Mouse (Mus musculus) cerebellum, adult 11-12 months (tissue): ENCODE measurements around the gene Fscn2.
"Not testable (repeated sequence)": the region's sequence is repeated elsewhere in the genome, so short reads cannot be mapped to it uniquely, and the experiment has no call there.

Experiments used
- DNase-seq: peaks from one replicate; pipeline ENCODE4 v3.0.0; 2022

Fscn2 gene

GRCm38 (mm10) chr11:120346383-120347034, 14.8 kb upstream of the Fscn2 start:
- DNase-seq: peak; percentile 26

DNA sequence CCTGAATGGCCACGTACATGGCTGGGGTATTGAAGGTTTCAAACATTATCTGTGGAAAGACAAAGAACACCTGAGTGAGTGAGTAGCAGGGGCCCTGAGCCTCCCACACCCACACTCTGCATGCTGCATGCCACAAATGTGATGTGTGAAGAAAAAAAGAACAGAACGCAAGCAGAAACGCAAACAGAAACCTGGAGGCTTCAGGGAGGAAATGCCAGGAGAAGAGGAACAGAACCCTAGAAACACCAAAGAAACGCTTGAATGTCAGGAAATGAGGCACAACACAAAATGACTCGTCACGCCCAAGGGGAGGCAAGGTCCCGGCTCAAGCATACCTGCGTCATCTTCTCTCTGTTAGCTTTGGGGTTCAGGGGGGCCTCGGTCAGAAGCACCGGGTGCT, 14.0 kb upstream of the Fscn2 start:
- peak; percentile 29 for DNase-seq

- DNase-seq: peak; percentile 87
Measured at GRCm38 (mm10) chr11:120347791-120348683, 13.3 kb upstream of the Fscn2 start, which contains the start of gene Actg1. Actg1 (minus strand) TSS chr11:120348542.

DNA sequence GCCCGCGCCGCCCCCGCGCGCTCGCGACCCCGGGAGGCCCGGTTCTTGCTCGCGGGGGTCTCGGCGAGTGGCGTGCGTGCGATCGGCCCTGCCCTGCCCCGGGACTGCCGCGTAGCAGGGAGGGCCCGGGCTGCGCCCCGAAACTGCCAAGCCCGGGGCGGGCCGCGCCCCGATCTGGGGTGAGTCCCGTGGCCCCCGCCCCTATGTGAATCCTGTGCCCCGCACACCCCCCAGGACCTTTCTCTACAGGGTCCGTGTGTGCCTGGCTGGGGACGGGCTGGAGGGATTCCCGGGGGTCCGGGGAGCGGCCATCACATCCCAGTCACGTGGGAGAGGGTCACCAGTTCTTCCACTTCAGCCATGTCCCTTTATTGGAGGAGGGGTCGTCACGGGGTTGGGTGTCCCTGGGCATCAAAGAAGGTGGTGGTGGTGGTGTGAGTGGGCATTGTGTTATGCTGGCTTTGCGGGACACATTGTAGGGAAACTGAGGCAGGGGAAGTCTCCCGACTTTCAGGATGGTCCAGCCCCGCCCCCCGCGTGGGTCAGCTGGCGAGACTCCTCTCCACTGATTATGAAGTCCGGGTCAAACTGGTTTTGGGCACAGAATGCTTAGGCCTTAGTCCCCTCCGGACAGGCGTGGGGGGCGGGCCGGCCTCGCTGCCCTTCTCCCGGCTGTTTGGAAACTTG, 12.5 kb upstream of the Fscn2 start:
- DNase-seq: peak; percentile 80

- peak; percentile 72 for DNase-seq
Measured at GRCm38 (mm10) chr11:120349371-120349985, 11.9 kb upstream of the Fscn2 start.

DNA sequence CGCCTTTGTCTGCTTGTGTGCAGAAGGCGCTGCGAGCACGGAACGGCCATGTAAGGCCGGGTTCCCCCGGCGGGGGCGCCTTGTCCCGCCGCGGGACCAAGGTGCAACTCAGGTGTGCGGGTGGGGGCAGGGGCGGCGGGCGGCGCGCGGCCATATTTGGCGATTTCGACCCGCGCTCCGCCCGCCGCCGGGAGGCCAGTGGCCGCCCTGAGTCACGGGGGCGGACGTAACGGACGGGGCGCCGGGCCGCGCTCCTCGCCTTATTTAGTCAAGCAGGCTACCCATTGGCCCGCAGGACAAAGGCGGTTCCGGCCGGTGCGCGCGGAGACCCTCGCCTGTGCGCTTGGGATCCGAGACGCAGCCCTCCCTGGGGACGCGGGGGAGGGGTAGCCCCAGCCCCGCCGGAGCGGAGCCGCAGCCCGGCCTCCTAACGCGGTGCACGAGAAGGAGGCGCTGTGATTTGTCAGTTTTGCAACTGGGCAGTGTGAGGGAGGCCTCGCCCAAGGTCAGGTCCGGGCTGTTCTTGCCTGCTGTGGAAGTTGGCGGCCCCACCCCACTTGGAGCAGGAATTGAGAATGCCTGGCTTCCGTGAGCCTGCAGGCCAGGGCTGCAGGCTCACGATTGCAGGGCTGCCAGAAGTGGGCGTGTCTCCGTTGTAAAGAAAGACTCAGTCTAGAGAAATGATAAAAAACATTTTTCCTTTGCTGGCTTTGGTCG, 11.2 kb upstream of the Fscn2 start:
- peak; percentile 81 for DNase-seq

GRCm38 (mm10) chr11:120350711-120351110, 10.6 kb upstream of the Fscn2 start:
- DNase-seq: peak; percentile 70

GRCm38 (mm10) chr11:120351250-120352092, 9.9 kb upstream of the Fscn2 start:
- peak; percentile 57 for DNase-seq

DNA sequence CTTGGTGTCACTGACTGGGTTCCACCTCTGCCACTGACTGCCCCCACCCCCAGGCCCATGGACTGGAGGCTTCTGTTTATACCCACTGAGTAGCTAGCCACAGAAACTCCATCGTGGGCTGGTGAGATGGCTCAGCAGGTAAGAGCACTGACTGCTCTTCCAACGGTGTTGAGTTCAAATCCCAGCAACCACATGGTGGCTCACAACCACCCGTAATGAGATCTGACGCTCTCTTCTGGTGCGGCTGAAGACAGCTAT, 9.3 kb upstream of the Fscn2 start:
- not testable (repeated sequence) for DNase-seq

GRCm38 (mm10) chr11:120352571-120353290, 8.6 kb upstream of the Fscn2 start:
- DNase-seq: no peak

- DNase-seq: peak; percentile 67
Measured at GRCm38 (mm10) chr11:120353500-120354303, 7.6 kb upstream of the Fscn2 start.

GRCm38 (mm10) chr11:120354304-120355276, 6.7 kb upstream of the Fscn2 start:
- DNase-seq: peak; percentile 8

DNA sequence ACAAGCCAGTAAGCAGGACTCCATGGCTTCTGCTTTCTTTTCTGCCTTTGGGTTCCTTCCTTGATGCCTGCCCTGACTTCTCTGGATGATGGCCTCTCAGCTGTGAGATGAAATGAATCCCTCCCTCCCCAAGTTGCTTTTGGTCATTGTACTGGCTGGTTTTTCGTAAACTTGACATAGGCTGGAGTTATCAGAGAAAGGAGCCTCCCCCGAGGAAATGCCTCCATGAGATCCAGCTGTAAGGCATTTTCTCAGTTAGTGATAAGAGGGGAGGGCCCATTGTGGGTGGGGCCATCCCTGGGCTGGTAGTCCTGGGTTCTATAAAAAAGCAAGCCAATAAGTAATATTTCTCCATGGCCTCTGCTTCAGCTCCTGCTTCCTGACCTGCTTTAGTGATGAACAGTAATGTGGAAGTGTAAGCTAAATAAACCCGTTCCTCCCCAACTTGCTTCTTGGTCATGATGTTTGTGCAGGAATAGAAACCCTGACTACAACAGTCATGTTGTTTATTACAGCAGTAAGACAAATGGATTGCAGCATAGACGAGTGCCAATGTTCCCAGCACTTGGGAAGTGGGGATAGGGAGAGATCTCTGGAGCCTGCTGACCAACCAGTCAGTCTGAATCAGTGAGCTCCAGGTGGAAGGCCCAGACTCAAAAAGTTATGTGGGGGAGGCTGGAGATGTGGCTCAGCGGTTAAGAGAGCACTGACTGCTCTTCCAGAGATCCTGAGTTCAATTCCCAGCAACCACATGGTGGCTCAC, 5.9 kb upstream of the Fscn2 start:
- no peak for DNase-seq

DNA sequence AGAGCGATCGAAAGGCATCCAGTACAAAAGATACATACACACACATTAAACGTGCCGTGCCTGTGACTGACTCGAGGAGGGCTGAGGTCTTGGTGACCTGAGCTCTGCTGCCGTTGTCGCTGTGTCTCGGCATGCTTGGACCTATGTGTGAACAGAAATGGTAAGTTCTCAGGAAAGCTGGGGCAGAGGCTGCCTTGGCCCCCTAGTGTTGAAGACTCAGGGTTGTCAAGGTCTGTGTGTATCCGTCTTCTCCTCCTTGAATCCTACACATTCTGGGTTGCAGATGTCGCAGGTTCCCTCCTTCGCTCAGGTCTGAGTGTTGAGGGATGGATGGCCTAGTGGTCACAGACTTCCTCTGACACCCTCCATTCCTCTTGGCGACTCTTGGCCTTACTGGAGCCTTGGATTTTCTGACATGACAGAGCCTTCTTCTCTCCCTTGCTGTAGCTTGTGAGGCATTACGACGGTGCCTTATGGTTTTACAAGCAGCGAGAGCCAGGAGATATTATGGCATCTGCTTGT, 5.0 kb upstream of the Fscn2 start:
- no peak for DNase-seq

- no peak for DNase-seq
Measured at GRCm38 (mm10) chr11:120356900-120357299, 4.4 kb upstream of the Fscn2 start.

DNA sequence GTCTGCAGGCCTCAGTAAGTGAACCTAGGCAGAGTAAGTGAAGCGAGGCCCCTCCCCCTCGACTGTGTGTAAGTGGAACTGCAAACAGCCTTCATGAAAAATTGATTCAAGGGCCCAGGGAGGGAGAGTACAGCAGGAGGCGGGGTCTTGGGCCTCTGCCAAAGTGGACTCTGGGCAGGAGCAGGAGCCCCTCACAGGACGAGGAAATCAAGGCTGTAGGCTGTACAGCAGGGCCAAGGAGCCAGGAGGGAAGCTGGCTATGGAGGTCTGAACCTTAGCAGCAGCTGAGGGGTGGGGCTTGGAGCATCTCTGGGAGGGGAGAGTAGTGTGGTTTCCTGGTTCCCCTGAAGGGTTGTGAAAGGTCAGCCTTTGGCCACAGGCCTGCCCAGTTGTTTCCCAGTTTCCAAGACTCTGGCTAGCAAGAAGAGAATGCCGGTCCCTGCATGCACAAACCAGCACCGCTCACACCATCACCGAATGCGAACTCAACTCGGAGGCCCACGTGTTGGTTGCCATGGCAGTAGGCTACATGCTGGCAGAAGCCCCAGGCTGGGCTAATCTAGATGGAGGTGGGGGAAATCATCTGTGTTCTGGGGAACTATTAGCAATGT, 3.4 kb upstream of the Fscn2 start:
- DNase-seq: no peak

DNA sequence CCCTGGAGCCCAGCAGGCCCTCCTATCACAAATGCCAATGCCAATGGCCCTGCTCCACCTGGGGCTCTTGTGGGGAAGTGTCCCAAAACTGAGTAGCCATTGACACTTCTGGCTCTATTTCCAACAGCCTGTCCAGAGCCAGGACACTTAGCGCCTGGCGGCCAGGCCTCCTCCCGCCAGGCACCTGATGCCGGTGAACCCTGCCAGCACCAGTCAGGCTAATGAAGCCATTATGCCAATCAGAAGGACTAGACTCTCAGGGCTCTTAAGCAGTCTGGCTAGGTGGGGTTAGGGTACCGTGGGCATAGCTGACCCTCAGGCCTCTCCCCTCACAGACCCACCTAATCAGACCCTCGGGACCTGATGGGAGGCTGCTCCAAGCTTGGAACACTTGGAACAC, 1.9 kb upstream of the Fscn2 start:
- peak; percentile 53 for DNase-seq
